Mouse (Mus musculus) megakaryocyte, embryonic 14.5 days (primary cell): ENCODE measurements at regions not wholly inside any gene's neighbourhood (a gene's known extent, or its start where the extent isn't known, plus 50 kb on each side); places are given as distances from the start of the nearest gene placed in this dataset.

Experiments used
- H3K27me3 ChIP-seq: replicated peaks from 2 replicates; pipeline ENCODE3; 2012; ENCODE audit warnings: inconsistent platforms
- H3K36me3 ChIP-seq: replicated peaks from 2 replicates; pipeline ENCODE3; 2012; ENCODE audit warnings: low read length, inconsistent platforms, mixed read lengths
- H3K4me1 ChIP-seq: 2 replicates; pipeline ENCODE4 v1.6.1; 2012; ENCODE audit warnings: inconsistent platforms
- H3K4me3 ChIP-seq: replicated peaks from 2 replicates; pipeline ENCODE3; 2012; ENCODE audit warnings: moderate library complexity, mild to moderate bottlenecking, inconsistent platforms
- H3K9me3 ChIP-seq: 2 replicates; pipeline ENCODE4 v1.6.1; 2012; ENCODE audit warnings: inconsistent platforms
- FLI1 ChIP-seq: IDR thresholded peaks from 2 replicates; pipeline ENCODE4 v1.6.1; 2012; ENCODE audit warnings: low read length, inconsistent platforms, mixed read lengths
- GATA1 ChIP-seq: IDR thresholded peaks from 3 replicates; pipeline ENCODE4 v1.6.1; 2012; ENCODE audit warnings: mixed read lengths, low read length, inconsistent platforms, borderline replicate concordance

- Histone ChIP-seq H3K4me1 (no peaks in the 10 kb centered on the region), H3K36me3 (no peaks in the 10 kb centered on the region), H3K9me3 (peaks cover 23% of the 10 kb centered on the region), H3K4me3 (no peak overlapping the region), H3K27me3 (no peaks in the 10 kb centered on the region)
- no peak for TF ChIP-seq FLI1
These were observed 329.3 kb upstream of the Cdh4 start for GRCm38 (mm10) chr2:179112951-179113350.

- no peak for TF ChIP-seq GATA1
- no peak for TF ChIP-seq FLI1
- Histone ChIP-seq H3K9me3 (peaks cover 57% of the 10 kb centered on the region), H3K36me3 (no peaks in the 10 kb centered on the region), H3K4me3 (no peak overlapping the region), H3K4me1 (no peaks in the 10 kb centered on the region), H3K27me3 (no peaks in the 10 kb centered on the region)
These were observed 314.2 kb upstream of the Cdh4 start for GRCm38 (mm10) chr2:179128018-179128417.

GRCm38 (mm10) chr2:179128432-179128831, 313.8 kb upstream of the Cdh4 start:
- Histone ChIP-seq H3K4me3 (no peak overlapping the region), H3K9me3 (peaks cover 57% of the 10 kb centered on the region), H3K4me1 (no peaks in the 10 kb centered on the region), H3K36me3 (no peaks in the 10 kb centered on the region), H3K27me3 (no peaks in the 10 kb centered on the region)
- no peak for TF ChIP-seq FLI1
- no peak for TF ChIP-seq GATA1

- TF ChIP-seq FLI1 (no peak), GATA1 (no peak)
- no peaks in the 10 kb centered on the region for H3K27me3 ChIP-seq
- H3K9me3 ChIP-seq = peaks cover 60% of the 10 kb centered on the region
- no peak overlapping the region for H3K4me3 ChIP-seq
- no peaks in the 10 kb centered on the region for H3K4me1 ChIP-seq
- no peaks in the 10 kb centered on the region for H3K36me3 ChIP-seq
These were observed 311.2 kb upstream of the Cdh4 start for GRCm38 (mm10) chr2:179131004-179131403.

- no peak for TF ChIP-seq GATA1
- no peak for TF ChIP-seq FLI1
- peaks cover 73% of the 10 kb centered on the region for H3K9me3 ChIP-seq
- no peaks in the 10 kb centered on the region for H3K27me3 ChIP-seq
These were observed 299.9 kb upstream of the Cdh4 start for GRCm38 (mm10) chr2:179142313-179142712.

GRCm38 (mm10) chr2:179145726-179146125, 296.5 kb upstream of the Cdh4 start:
- no peak overlapping the region for H3K4me3 ChIP-seq
- H3K4me1 ChIP-seq = no peaks in the 10 kb centered on the region
- H3K27me3 ChIP-seq = no peaks in the 10 kb centered on the region
- no peaks in the 10 kb centered on the region for H3K36me3 ChIP-seq
- peaks cover 76% of the 10 kb centered on the region for H3K9me3 ChIP-seq
- no peak for TF ChIP-seq FLI1
- TF ChIP-seq GATA1 = no peak

More at GRCm38 (mm10) chr2:179142313-179142712, 299.9 kb upstream of the Cdh4 start:
- no peaks in the 10 kb centered on the region for H3K4me1 ChIP-seq
- H3K4me3 ChIP-seq = peak overlapping the region; percentile 42
- H3K36me3 ChIP-seq = no peaks in the 10 kb centered on the region

- peaks cover 74% of the 10 kb centered on the region for H3K9me3 ChIP-seq
- H3K4me1 ChIP-seq = no peaks in the 10 kb centered on the region
- H3K27me3 ChIP-seq = no peaks in the 10 kb centered on the region
- H3K36me3 ChIP-seq = no peaks in the 10 kb centered on the region
- H3K4me3 ChIP-seq = no peak overlapping the region
- no peak for TF ChIP-seq FLI1
- no peak for TF ChIP-seq GATA1
These were observed 296.0 kb upstream of the Cdh4 start for GRCm38 (mm10) chr2:179146274-179146673.

GRCm38 (mm10) chr2:179148194-179148593, 294.0 kb upstream of the Cdh4 start:
- Histone ChIP-seq H3K36me3 (no peaks in the 10 kb centered on the region), H3K27me3 (no peaks in the 10 kb centered on the region), H3K4me1 (no peaks in the 10 kb centered on the region), H3K9me3 (peaks cover 59% of the 10 kb centered on the region), H3K4me3 (no peak overlapping the region)
- TF ChIP-seq GATA1 (no peak), FLI1 (no peak)

- Histone ChIP-seq H3K36me3 (no peaks in the 10 kb centered on the region), H3K4me3 (no peak overlapping the region), H3K9me3 (peaks cover 59% of the 10 kb centered on the region), H3K4me1 (no peaks in the 10 kb centered on the region), H3K27me3 (no peaks in the 10 kb centered on the region)
- TF ChIP-seq FLI1 (no peak), GATA1 (no peak)
These were observed 293.6 kb upstream of the Cdh4 start for GRCm38 (mm10) chr2:179148667-179149066.

- H3K27me3 ChIP-seq = no peaks in the 10 kb centered on the region
- H3K4me3 ChIP-seq = peak overlapping the region; percentile 7
- H3K9me3 ChIP-seq = peaks cover 45% of the 10 kb centered on the region
These were observed 283.4 kb upstream of the Cdh4 start for GRCm38 (mm10) chr2:179158881-179159280.

GRCm38 (mm10) chr2:179163116-179163515, 279.1 kb upstream of the Cdh4 start:
- Histone ChIP-seq H3K4me3 (no peak overlapping the region), H3K9me3 (peaks cover 70% of the 10 kb centered on the region), H3K4me1 (no peaks in the 10 kb centered on the region), H3K36me3 (no peaks in the 10 kb centered on the region), H3K27me3 (no peaks in the 10 kb centered on the region)
- TF ChIP-seq GATA1 (no peak), FLI1 (no peak)

More at GRCm38 (mm10) chr2:179158881-179159280, 283.4 kb upstream of the Cdh4 start:
- H3K36me3 ChIP-seq = no peaks in the 10 kb centered on the region
- H3K4me1 ChIP-seq = no peaks in the 10 kb centered on the region
- TF ChIP-seq GATA1 = no peak
- no peak for TF ChIP-seq FLI1
